Mouse (Mus musculus) layer of hippocampus, adult 2 months (tissue): ENCODE results near the gene Clec5a. TPM values are rescaled to one million over a fixed set of nuclear protein-coding genes. Genes with fewer than 3 reads are reported as not detected.

Experiments used
- DNase-seq, 2 experiments: peaks; one replicate each; pipeline ENCODE4 v3.0.0; 2022; ENCODE audit warnings: low spot score in 2 of 2
- H3K27ac ChIP-seq: fragments of 200-600 bp; 2 replicates; pipeline ENCODE4 v1.8.1; 2022
- H3K4me3 ChIP-seq: fragments of 200-600 bp; 2 replicates; pipeline ENCODE4 v1.8.1; 2022; ENCODE audit warnings: mild to moderate bottlenecking
- CTCF ChIP-seq: fragments of 200-600 bp; conservative IDR thresholded peaks from 2 replicates; pipeline ENCODE4 v1.8.1; 2022; ENCODE audit warnings: antibody characterized with exemption, mild to moderate bottlenecking, moderate library complexity
- total RNA-seq, 2 experiments: library from RNA; stranded (reverse); gene quantifications; 2 replicates each; pipeline ENCODE4 v1.2.3; 2021

Gene Clec5a
- total RNA-seq, 2 experiments from 2014 or later: 0.41 to 1.2 TPM

GRCm38 (mm10) chr6:40573618-40574017, 12.0 kb downstream of the Clec5a start:
- no peak for DNase-seq
- no peak overlapping the region for H3K4me3 ChIP-seq
- H3K27ac ChIP-seq: no peak overlapping the region
- no peak for TF ChIP-seq CTCF

GRCm38 (mm10) chr6:40569187-40569586, 16.4 kb downstream of the Clec5a start, which contains the start of gene Olfr460:
Gene Olfr460 (plus strand): TSS chr6:40569487.
- Histone ChIP-seq H3K4me3 (no peak within 1 kb of the TSS), H3K27ac (no peak within 1 kb of the TSS)
- TF ChIP-seq CTCF: no peak
- no peak for DNase-seq

- DNase-seq: no peak
- no peak for TF ChIP-seq CTCF
- Histone ChIP-seq H3K4me3 (no peak within 1 kb of the TSS), H3K27ac (no peak within 1 kb of the TSS)
Observed at GRCm38 (mm10) chr6:40554950-40555349, 30.7 kb downstream of the Clec5a start, which contains the start of gene Olfr461. Gene Olfr461 (minus strand): TSS chr6:40555050.

- no peak for DNase-seq
- TF ChIP-seq CTCF: no peak
- H3K27ac ChIP-seq: no peak overlapping the region
- H3K4me3 ChIP-seq: no peak overlapping the region
Observed at GRCm38 (mm10) chr6:40544690-40545089, 40.9 kb downstream of the Clec5a start.

Other genes with a start within 250 kb of the Clec5a start
- gene E330009J07Rik, start 149.7 kb downstream of the Clec5a start, total RNA-seq: 10 to 100 TPM; 42.5 to 47.0 TPM
- not detected for gene Wee2, start 146.7 kb downstream of the Clec5a start, total RNA-seq
- gene Ssbp1, start 114.5 kb downstream of the Clec5a start, total RNA-seq: 10 to 100 TPM; 34.0 to 36.0 TPM
- gene Tas2r137, start 94.6 kb downstream of the Clec5a start, total RNA-seq: under 1 TPM in 1 of 2 experiments, not detected in 1; 0.59 TPM
- gene Tas2r108, start 92.3 kb downstream of the Clec5a start, total RNA-seq: under 1 TPM in 1 of 2 experiments, not detected in 1; 0.49 TPM
- not detected for gene Prss37, start 66.3 kb downstream of the Clec5a start, total RNA-seq
- not detected for gene Olfr461, start 30.8 kb downstream of the Clec5a start, total RNA-seq
- gene Olfr460, start 16.3 kb downstream of the Clec5a start, total RNA-seq: not detected
- not detected for gene Tas2r138, start 27.5 kb upstream of the Clec5a start, total RNA-seq
- gene Mgam, start 43.0 kb upstream of the Clec5a start, total RNA-seq: not detected